Mouse (Mus musculus): Measurements from ENCODE around the gene Mgat4a. TPM values are rescaled to one million over a fixed set of nuclear protein-coding genes. Genes with fewer than 3 reads are reported as not detected.

Mgat4a gene
- polyA plus RNA-seq, 1 experiment from 2014 or later: 11.0 TPM

- peak; percentile 78 for ATAC-seq
- Histone ChIP-seq H3K9ac (ENCODE audit: low read depth, low read length) (peak overlapping the region; percentile 96), H3K4me1 (ENCODE audit: control insufficient read depth, insufficient read depth, low read depth, low read length) (peaks cover 33% of the 10 kb centered on the region), H3K4me2 (ENCODE audit: low read length) (peak overlapping the region; percentile 96), H3K4me3 (ENCODE audit: low read length) (peak overlapping the region; percentile 98), H3K27me3 (replicated peaks; ENCODE audit: control insufficient read depth, insufficient read depth, low read length) (no peaks in the 10 kb centered on the region), H3K27ac (ENCODE audit: low read depth, low read length) (peak overlapping the region; percentile 75), H3K36me3 (ENCODE audit: control insufficient read depth, insufficient read depth, low read length) (peaks cover 25% of the 10 kb centered on the region), H3K9me3 (ENCODE audit: control insufficient read depth, low read length) (no peaks in the 10 kb centered on the region)
- 2% methylated on average over 39 of the region's 40 CpGs for WGBS
Measured at GRCm38 (mm10) chr1:37430297-37430840, 110.4 kb downstream of the Mgat4a start.

- peak within 1 kb of the TSS; percentile 96 for H3K9ac ChIP-seq (ENCODE audit: low read depth, low read length)
- H3K27me3 ChIP-seq (replicated peaks; ENCODE audit: control insufficient read depth, insufficient read depth, low read length): no peaks in the 10 kb centered on the region
- no peaks in the 10 kb centered on the region for H3K9me3 ChIP-seq (ENCODE audit: control insufficient read depth, low read length)
- peak; percentile 99 for ATAC-seq
- WGBS: 3% methylated on average over 57 of the region's 57 CpGs
- H3K4me3 ChIP-seq (ENCODE audit: low read length): peak within 1 kb of the TSS; percentile 98
- H3K4me1 ChIP-seq (ENCODE audit: control insufficient read depth, insufficient read depth, low read depth, low read length): peaks cover 33% of the 10 kb centered on the region
- H3K4me2 ChIP-seq (ENCODE audit: low read length): peak within 1 kb of the TSS; percentile 96
- peaks cover 25% of the 10 kb centered on the region for H3K36me3 ChIP-seq (ENCODE audit: control insufficient read depth, insufficient read depth, low read length)
- H3K27ac ChIP-seq (ENCODE audit: low read depth, low read length): peak within 1 kb of the TSS; percentile 80
Measured at GRCm38 (mm10) chr1:37429366-37430296, 111.2 kb downstream of the Mgat4a start, which contains the start of the genes Coa5 and Unc50. TSS of gene Coa5 (minus strand) at chr1:37430103. TSS of gene Unc50 (plus strand) at chr1:37430139.

- no peak overlapping the region; the same call in 1 of the 2 replicates for H3K9ac ChIP-seq (ENCODE audit: low read depth, low read length)
- H3K4me3 ChIP-seq (ENCODE audit: low read length): peak overlapping the region; percentile 98
- no peaks in the 10 kb centered on the region for H3K27me3 ChIP-seq (replicated peaks; ENCODE audit: control insufficient read depth, insufficient read depth, low read length)
- ATAC-seq: no peak
- WGBS: 68% methylated on average over 2 of the region's 2 CpGs
- H3K9me3 ChIP-seq (ENCODE audit: control insufficient read depth, low read length): peaks cover 4% of the 10 kb centered on the region; the same call in 1 of the 2 replicates
- peak overlapping the region; percentile 92 for H3K4me2 ChIP-seq (ENCODE audit: low read length)
- H3K4me1 ChIP-seq (ENCODE audit: control insufficient read depth, insufficient read depth, low read depth, low read length): peaks cover 33% of the 10 kb centered on the region
- no peak overlapping the region for H3K27ac ChIP-seq (ENCODE audit: low read depth, low read length)
- H3K36me3 ChIP-seq (ENCODE audit: control insufficient read depth, insufficient read depth, low read length): peaks cover 27% of the 10 kb centered on the region
Measured at GRCm38 (mm10) chr1:37428911-37429310, 111.9 kb downstream of the Mgat4a start.

- Histone ChIP-seq H3K27ac (ENCODE audit: low read depth, low read length) (no peak overlapping the region), H3K4me3 (ENCODE audit: low read length) (no peak overlapping the region), H3K4me1 (ENCODE audit: control insufficient read depth, insufficient read depth, low read depth, low read length) (peaks cover 26% of the 10 kb centered on the region), H3K36me3 (ENCODE audit: control insufficient read depth, insufficient read depth, low read length) (peaks cover 19% of the 10 kb centered on the region), H3K9me3 (ENCODE audit: control insufficient read depth, low read length) (peaks cover 4% of the 10 kb centered on the region; the same call in 1 of the 2 replicates), H3K4me2 (ENCODE audit: low read length) (no peak overlapping the region), H3K9ac (ENCODE audit: low read depth, low read length) (no peak overlapping the region), H3K27me3 (replicated peaks; ENCODE audit: control insufficient read depth, insufficient read depth, low read length) (no peaks in the 10 kb centered on the region)
- no peak for ATAC-seq
- WGBS: 96% methylated on average over 8 of the region's 8 CpGs
Measured at GRCm38 (mm10) chr1:37427144-37427875, 113.5 kb downstream of the Mgat4a start.

- ATAC-seq: no peak
- Histone ChIP-seq H3K9me3 (ENCODE audit: control insufficient read depth, low read length) (peaks cover 4% of the 10 kb centered on the region; the same call in 1 of the 2 replicates), H3K4me3 (ENCODE audit: low read length) (no peak overlapping the region), H3K36me3 (ENCODE audit: control insufficient read depth, insufficient read depth, low read length) (peaks cover 23% of the 10 kb centered on the region; the same call in 1 of the 2 replicates), H3K27me3 (replicated peaks; ENCODE audit: control insufficient read depth, insufficient read depth, low read length) (no peaks in the 10 kb centered on the region), H3K4me1 (ENCODE audit: control insufficient read depth, insufficient read depth, low read depth, low read length) (no peaks in the 10 kb centered on the region), H3K27ac (ENCODE audit: low read depth, low read length) (no peak overlapping the region), H3K4me2 (ENCODE audit: low read length) (no peak overlapping the region), H3K9ac (ENCODE audit: low read depth, low read length) (no peak overlapping the region)
- 96% methylated on average over 1 of the region's 1 CpGs for WGBS
Measured at GRCm38 (mm10) chr1:37419420-37419819, 121.4 kb downstream of the Mgat4a start.

GRCm38 (mm10) chr1:37415394-37415793 is 125.4 kb downstream of the Mgat4a start:
- ATAC-seq: no peak
- Histone ChIP-seq H3K27me3 (replicated peaks; ENCODE audit: control insufficient read depth, insufficient read depth, low read length) (no peaks in the 10 kb centered on the region), H3K4me3 (ENCODE audit: low read length) (no peak overlapping the region), H3K4me1 (ENCODE audit: control insufficient read depth, insufficient read depth, low read depth, low read length) (no peaks in the 10 kb centered on the region), H3K9ac (ENCODE audit: low read depth, low read length) (no peak overlapping the region), H3K4me2 (ENCODE audit: low read length) (no peak overlapping the region), H3K27ac (ENCODE audit: low read depth, low read length) (no peak overlapping the region), H3K9me3 (ENCODE audit: control insufficient read depth, low read length) (no peaks in the 10 kb centered on the region), H3K36me3 (ENCODE audit: control insufficient read depth, insufficient read depth, low read length) (peaks cover 17% of the 10 kb centered on the region; the same call in 1 of the 2 replicates)
- 97% methylated on average over 1 of the region's 1 CpGs for WGBS

- no peak overlapping the region for H3K4me2 ChIP-seq (ENCODE audit: low read length)
- H3K9me3 ChIP-seq (ENCODE audit: control insufficient read depth, low read length): no peaks in the 10 kb centered on the region
- H3K4me1 ChIP-seq (ENCODE audit: control insufficient read depth, insufficient read depth, low read depth, low read length): no peaks in the 10 kb centered on the region
- H3K27me3 ChIP-seq (replicated peaks; ENCODE audit: control insufficient read depth, insufficient read depth, low read length): no peaks in the 10 kb centered on the region
- no peak overlapping the region for H3K4me3 ChIP-seq (ENCODE audit: low read length)
- H3K27ac ChIP-seq (ENCODE audit: low read depth, low read length): no peak overlapping the region
- peaks cover 4% of the 10 kb centered on the region; the same call in 1 of the 2 replicates for H3K36me3 ChIP-seq (ENCODE audit: control insufficient read depth, insufficient read depth, low read length)
- no peak overlapping the region for H3K9ac ChIP-seq (ENCODE audit: low read depth, low read length)
- ATAC-seq: no peak
Measured at GRCm38 (mm10) chr1:37409647-37410046, 131.2 kb downstream of the Mgat4a start.

GRCm38 (mm10) chr1:37408678-37409077 is 132.1 kb downstream of the Mgat4a start:
- Histone ChIP-seq H3K27me3 (replicated peaks; ENCODE audit: control insufficient read depth, insufficient read depth, low read length) (no peaks in the 10 kb centered on the region), H3K36me3 (ENCODE audit: control insufficient read depth, insufficient read depth, low read length) (peaks cover 4% of the 10 kb centered on the region; the same call in 1 of the 2 replicates), H3K9me3 (ENCODE audit: control insufficient read depth, low read length) (no peaks in the 10 kb centered on the region), H3K27ac (ENCODE audit: low read depth, low read length) (no peak overlapping the region), H3K9ac (ENCODE audit: low read depth, low read length) (no peak overlapping the region), H3K4me2 (ENCODE audit: low read length) (no peak overlapping the region), H3K4me1 (ENCODE audit: control insufficient read depth, insufficient read depth, low read depth, low read length) (no peaks in the 10 kb centered on the region), H3K4me3 (ENCODE audit: low read length) (no peak overlapping the region)
- 77% methylated on average over 3 of the region's 3 CpGs for WGBS
- no peak for ATAC-seq
